Mouse (Mus musculus) heart, adult 2 months (tissue): ENCODE data around the gene Nudt3. TPM values are rescaled to one million over a fixed set of nuclear protein-coding genes. Genes with fewer than 3 reads are reported as not detected.
A peak's percentile ranks its signal among the peaks of the same experiment; 100 is the strongest.

Experiments
- DNase-seq, 2 experiments: peaks; one replicate each; pipeline ENCODE4 v3.0.0; 2021
- H3K27ac ChIP-seq: fragments of 200-600 bp; 2 replicates; pipeline ENCODE4 v1.8.1; 2022
- H3K27me3 ChIP-seq: fragments of 200-500 bp; 2 replicates; pipeline ENCODE4 v1.6.1; 2012; ENCODE audit warnings: mild to moderate bottlenecking, low read length, inconsistent platforms, mixed read lengths; ENCODE audit not compliant: control insufficient read depth, insufficient read depth
- H3K36me3 ChIP-seq: fragments of 200-500 bp; 2 replicates; pipeline ENCODE4 v1.6.1; 2012; ENCODE audit warnings: low read length, inconsistent platforms; ENCODE audit not compliant: control insufficient read depth, insufficient read depth
- H3K4me1 ChIP-seq: fragments of 200-500 bp; 2 replicates; pipeline ENCODE4 v1.6.1; 2011; ENCODE audit warnings: low read length; ENCODE audit not compliant: control insufficient read depth, insufficient read depth
- H3K4me3 ChIP-seq: fragments of 200-600 bp; 2 replicates; pipeline ENCODE4 v1.8.1; 2022
- H3K79me2 ChIP-seq: fragments of 200-500 bp; replicated peaks from 2 replicates; pipeline ENCODE4 v1.6.1; 2012; ENCODE audit warnings: mild to moderate bottlenecking, inconsistent platforms, low read length, moderate library complexity, mixed read lengths; ENCODE audit not compliant: control insufficient read depth, insufficient read depth
- H3K9ac ChIP-seq: fragments of 200-500 bp; 2 replicates; pipeline ENCODE4 v1.6.1; 2012; ENCODE audit warnings: low read depth, mild to moderate bottlenecking, control low read depth, inconsistent platforms, low read length, mixed read lengths
- CTCF ChIP-seq: fragments of 200-600 bp; IDR thresholded peaks from 2 replicates; pipeline ENCODE4 v1.8.1; 2022; ENCODE audit warnings: antibody characterized with exemption, mild to moderate bottlenecking, moderate library complexity
- EP300 ChIP-seq: fragments of 200-500 bp; IDR thresholded peaks from 2 replicates; pipeline ENCODE4 v1.6.1; 2011; ENCODE audit warnings: low read depth, low read length, control low read depth; ENCODE audit not compliant: insufficient read depth
- POLR2A ChIP-seq: fragments of 200-500 bp; IDR thresholded peaks from 2 replicates; pipeline ENCODE4 v1.6.1; 2011; ENCODE audit warnings: mild to moderate bottlenecking, low read depth, low read length, control low read depth; ENCODE audit not compliant: insufficient read depth
- WGBS: fragments of 180-500 bp; shearing (Covaris S2); methylation state at CpG from one replicate; pipeline ENCODE4 v1.1.7; 2018; 5-methylcytosine and 5-hydroxymethylcytosine counted together
- intact Hi-C: fragments of 180-260 bp; cut with DNase I; formaldehyde crosslinking; loops from one replicate; pipeline ENCODE4 v1.15.1; 2025
- polyA plus RNA-seq: library from polyadenylated mRNA; depleted of rRNA; stranded (reverse); fragments of >200 nt; gene quantifications from 2 replicates; pipeline ENCODE4 v1.2.3, GENCODE M21; 2012
- total RNA-seq, 2 experiments: library from RNA; stranded (reverse); gene quantifications; 2 replicates each; pipeline ENCODE4 v1.2.3; 2021

Nudt3 gene
- total and polyA plus RNA-seq, 3 experiments: 143 to 346 (median 330) TPM

DNA sequence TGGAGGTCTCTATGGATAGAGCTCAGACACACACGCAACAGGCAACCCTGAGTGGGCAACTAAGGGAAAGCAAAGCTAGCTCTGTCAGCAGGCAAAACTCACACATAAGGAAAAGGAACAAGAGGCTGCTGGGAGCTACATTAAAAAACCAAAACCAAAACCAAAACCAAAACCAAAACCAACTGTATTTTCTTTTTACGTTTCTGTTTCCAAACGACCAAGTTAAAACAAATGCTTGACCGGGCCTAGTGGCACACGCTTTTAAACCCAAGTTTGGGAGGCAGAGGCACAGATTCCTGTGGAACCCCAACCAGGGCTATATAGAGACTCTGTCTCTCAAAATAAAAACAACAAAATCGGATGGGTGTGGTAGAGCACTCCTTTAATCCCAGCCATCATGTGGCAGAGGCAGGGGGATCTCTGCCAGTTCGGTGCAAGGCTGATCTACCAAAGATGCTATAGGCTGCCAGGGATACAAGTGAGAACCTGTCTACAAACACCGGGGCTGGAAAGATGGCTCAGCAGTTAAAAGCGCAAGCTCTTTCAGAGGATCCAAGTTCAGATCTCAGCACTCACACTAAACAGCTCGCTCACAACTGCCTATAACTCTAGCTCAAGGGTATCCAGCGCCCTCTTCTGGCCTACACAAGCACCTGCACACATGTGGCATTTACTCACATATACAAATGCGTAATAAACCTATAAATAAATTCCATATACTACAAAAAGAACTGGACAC, 31.3 kb downstream of the Nudt3 start:
- Histone ChIP-seq H3K79me2 (no peaks in the 10 kb centered on the region; the same call in none of the 2 replicates), H3K27ac (peak overlapping the region; percentile 52), H3K4me3 (peak overlapping the region; percentile 1; the same call in 1 of the 2 replicates), H3K9ac (peak overlapping the region; percentile 54), H3K27me3 (no peaks in the 10 kb centered on the region), H3K36me3 (peaks cover 2% of the 10 kb centered on the region; the same call in 1 of the 2 replicates), H3K4me1 (peaks cover 19% of the 10 kb centered on the region)
- intact Hi-C loops: no loop called here
- TF ChIP-seq CTCF: peak; percentile 50
- no peak for TF ChIP-seq EP300
- DNase-seq: no peak
- WGBS: 64% methylated on average over 12 of the region's 12 CpGs

DNA sequence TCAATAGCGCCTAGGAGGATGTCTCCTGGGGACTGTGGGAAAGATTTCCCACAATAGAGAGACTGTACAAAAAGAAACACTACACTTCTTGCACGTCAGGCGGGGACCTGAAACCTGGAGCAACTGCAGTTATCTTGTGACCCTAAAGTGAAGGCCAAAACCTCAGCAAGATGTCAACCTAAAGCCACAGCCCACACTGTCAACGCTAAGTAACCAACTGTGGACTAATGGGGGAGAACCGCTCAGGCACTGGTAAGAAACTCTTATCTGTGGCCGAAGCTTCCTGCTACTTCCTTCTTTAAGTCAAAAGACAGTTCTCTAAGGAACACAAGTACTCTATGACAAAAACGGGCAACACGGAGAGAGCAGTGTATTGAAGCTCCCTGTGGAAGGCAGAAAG, 35.1 kb downstream of the Nudt3 start:
- no peaks in the 10 kb centered on the region; the same call in none of the 2 replicates for H3K79me2 ChIP-seq
- H3K27ac ChIP-seq: peak overlapping the region; percentile 91
- H3K27me3 ChIP-seq: no peaks in the 10 kb centered on the region
- no peak overlapping the region for H3K4me3 ChIP-seq
- no peak for DNase-seq
- intact Hi-C loops: loop anchor here (5.0 kb wide), 1 partner anchor 34 kb away; the partner anchor contains the start of gene Nudt3
- 37% methylated on average over 8 of the region's 8 CpGs for WGBS
- H3K9ac ChIP-seq: no peak overlapping the region; the same call in 1 of the 2 replicates
- peaks cover 24% of the 10 kb centered on the region for H3K4me1 ChIP-seq
- no peak for TF ChIP-seq POLR2A
- no peak for TF ChIP-seq EP300
- TF ChIP-seq CTCF: no peak
- peaks cover 2% of the 10 kb centered on the region; the same call in 1 of the 2 replicates for H3K36me3 ChIP-seq

DNA sequence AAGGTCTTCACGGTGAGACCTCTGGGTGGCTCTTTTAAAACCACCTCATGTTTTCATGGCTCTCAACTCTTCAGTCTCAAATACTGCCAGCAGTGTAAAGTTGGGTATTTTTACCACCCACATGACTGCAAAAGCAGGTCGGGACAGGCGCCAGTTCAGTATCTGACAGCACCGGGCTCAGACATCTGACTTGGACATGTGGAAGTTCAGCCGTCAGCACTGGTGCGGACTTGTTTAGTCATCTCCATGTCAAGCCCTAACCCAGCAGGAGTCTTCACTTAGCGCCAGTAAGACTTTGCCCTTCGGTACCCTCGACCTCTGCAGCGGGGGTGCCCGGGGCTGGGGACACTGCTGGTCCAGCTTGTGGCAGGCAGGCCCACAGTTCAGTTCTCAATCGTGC, 36.0 kb downstream of the Nudt3 start:
- peak; percentile 53 to 75 for DNase-seq
- H3K27ac ChIP-seq: peak overlapping the region; percentile 91
- peaks cover 24% of the 10 kb centered on the region for H3K4me1 ChIP-seq
- H3K9ac ChIP-seq: peak overlapping the region; percentile 50
- 47% methylated on average over 12 of the region's 12 CpGs for WGBS
- H3K79me2 ChIP-seq: no peaks in the 10 kb centered on the region; the same call in none of the 2 replicates
- peaks cover 2% of the 10 kb centered on the region; the same call in 1 of the 2 replicates for H3K36me3 ChIP-seq
- intact Hi-C loops: loop anchor here (5.0 kb wide), 1 partner anchor 35 kb away; the partner anchor contains the start of gene Nudt3
- H3K4me3 ChIP-seq: no peak overlapping the region
- TF ChIP-seq POLR2A: no peak
- TF ChIP-seq EP300: peak; percentile 96
- H3K27me3 ChIP-seq: no peaks in the 10 kb centered on the region

DNA sequence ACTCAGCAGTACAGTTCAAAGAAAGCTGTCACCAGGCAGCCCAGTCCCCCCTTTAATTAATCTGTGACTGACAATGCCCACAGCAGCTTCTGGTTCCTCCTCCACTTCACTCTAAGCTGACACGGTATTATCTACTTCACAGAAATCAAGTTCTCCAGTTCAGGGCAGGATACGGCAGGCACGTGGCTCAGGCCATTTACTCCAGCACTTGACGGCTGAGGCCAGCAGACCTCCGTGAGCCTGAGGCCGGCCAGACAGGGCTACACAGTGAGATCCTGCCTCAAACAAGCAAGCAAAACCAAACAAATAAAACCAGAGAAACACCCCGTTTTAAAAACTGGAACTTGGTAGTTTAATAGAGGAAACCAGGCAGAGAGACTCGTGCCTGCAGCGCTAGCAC, 36.6 kb downstream of the Nudt3 start:
- no peak overlapping the region for H3K4me3 ChIP-seq
- H3K4me1 ChIP-seq: peaks cover 21% of the 10 kb centered on the region
- H3K27ac ChIP-seq: peak overlapping the region; percentile 91
- intact Hi-C loops: loop anchor here (5.0 kb wide), 1 partner anchor 36 kb away; the partner anchor contains the start of gene Nudt3
- H3K27me3 ChIP-seq: no peaks in the 10 kb centered on the region
- no peak for TF ChIP-seq CTCF
- 0 out of 2 replicates have a peak, but pooled peaks have one; percentile 40 for TF ChIP-seq EP300
- peak; percentile 37; the same call in 1 of the 2 replicates for TF ChIP-seq POLR2A
- DNase-seq: peak; percentile 56 to 69
- 46% methylated on average over 9 of the region's 9 CpGs for WGBS
- H3K36me3 ChIP-seq: peaks cover 2% of the 10 kb centered on the region; the same call in 1 of the 2 replicates
- peak overlapping the region; percentile 50; the same call in 1 of the 2 replicates for H3K9ac ChIP-seq
- H3K79me2 ChIP-seq: no peaks in the 10 kb centered on the region; the same call in 1 of the 2 replicates

DNA sequence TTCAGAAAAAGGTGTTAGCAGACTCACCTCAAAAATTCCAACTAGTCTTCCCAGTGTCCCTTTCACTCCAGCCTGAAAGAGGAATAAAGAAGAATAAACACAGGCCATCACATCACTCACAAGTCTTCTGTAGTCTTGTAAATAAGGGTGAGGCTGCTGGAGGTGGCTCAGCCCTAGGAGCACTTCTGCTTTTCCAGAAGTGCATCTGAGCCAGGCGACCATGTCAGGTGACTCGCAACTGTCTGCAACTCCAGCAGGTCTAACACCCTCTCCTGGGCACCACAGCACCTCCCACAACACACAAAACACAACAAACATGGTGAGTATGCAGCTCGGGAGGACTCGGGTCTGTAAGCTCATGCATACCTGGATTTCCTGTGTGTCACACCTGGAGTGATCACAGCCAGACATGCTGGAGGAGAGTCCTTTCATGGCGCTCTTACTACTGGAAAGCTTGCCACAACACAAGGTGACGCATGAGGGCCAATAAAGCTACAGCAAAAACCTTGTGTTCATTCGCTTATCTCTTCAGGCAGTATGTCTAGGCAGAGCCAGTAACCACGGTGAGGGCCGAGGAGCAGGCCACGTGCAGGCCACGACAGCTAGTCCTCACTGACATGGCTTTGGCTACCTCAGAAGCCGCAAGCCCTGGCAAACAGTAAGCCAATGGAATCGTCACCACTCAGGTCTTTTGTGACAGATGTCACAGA, 40.0 kb downstream of the Nudt3 start:
- no peak overlapping the region for H3K4me3 ChIP-seq
- H3K36me3 ChIP-seq: peaks cover 2% of the 10 kb centered on the region; the same call in 1 of the 2 replicates
- H3K4me1 ChIP-seq: peaks cover 10% of the 10 kb centered on the region
- no peak overlapping the region for H3K27ac ChIP-seq
- 69% methylated on average over 13 of the region's 13 CpGs for WGBS
- intact Hi-C loops: no loop called here
- H3K79me2 ChIP-seq: no peaks in the 10 kb centered on the region; the same call in 1 of the 2 replicates
- H3K27me3 ChIP-seq: no peaks in the 10 kb centered on the region
- TF ChIP-seq POLR2A (no peak), EP300 (no peak; the same call in 1 of the 2 replicates), CTCF (no peak)
- DNase-seq: no peak
- H3K9ac ChIP-seq: no peak overlapping the region
